Mouse (Mus musculus) ES-E14 (cell line): ENCODE measurements around the gene Txnrd1.

Experiments
- HCFC1 ChIP-seq: IDR thresholded peaks from 2 replicates; pipeline ENCODE4 v1.6.1; 2012; ENCODE audit warnings: low read length, inconsistent platforms, borderline replicate concordance; ENCODE audit not compliant: insufficient read depth
- ZC3H11A ChIP-seq: IDR thresholded peaks from 2 replicates; pipeline ENCODE4 v1.6.1; 2012; ENCODE audit warnings: low read depth, mild to moderate bottlenecking, inconsistent platforms, low read length, borderline replicate concordance

GRCm38 (mm10) chr10:82910198-82910597, 76.4 kb downstream of the Txnrd1 start:
- TF ChIP-seq ZC3H11A (no peak), HCFC1 (no peak)
